Mouse (Mus musculus) CH12.LX (cell line): ENCODE data around the gene Pigf.

Source experiments
- CHD1 ChIP-seq: IDR thresholded peaks from 2 replicates; pipeline ENCODE4 v1.6.1; 2012; ENCODE audit warnings: low read depth, low read length, improper control_type of control experiment, inconsistent platforms
- CTCF ChIP-seq, 2 experiments: IDR thresholded peaks in 1 of 2; conservative IDR thresholded peaks in 1 of 2; 2 replicates each; pipeline ENCODE4 v1.5.1; 2011 to 2012; ENCODE audit warnings: low read depth in 2 of 2, low read length in 2 of 2, improper control_type of control experiment in 1 of 2, inconsistent platforms in 1 of 2, mild to moderate bottlenecking in 1 of 2, moderate library complexity in 1 of 2
- E2F4 ChIP-seq: IDR thresholded peaks from 2 replicates; pipeline ENCODE4 v1.6.1; 2011; ENCODE audit warnings: low read depth, low read length, improper control_type of control experiment; ENCODE audit not compliant: insufficient replicate concordance
- EP300 ChIP-seq: IDR thresholded peaks from 2 replicates; pipeline ENCODE4 v1.6.1; 2011; ENCODE audit warnings: low read length, improper control_type of control experiment
- ETS1 ChIP-seq: conservative IDR thresholded peaks from 2 replicates; pipeline ENCODE4 v1.6.1; 2012; ENCODE audit warnings: low read depth, mild to moderate bottlenecking, inconsistent platforms, low read length, improper control_type of control experiment, moderate library complexity
- HCFC1 ChIP-seq: IDR thresholded peaks from 2 replicates; pipeline ENCODE4 v1.6.1; 2012; ENCODE audit warnings: low read depth, mild to moderate bottlenecking, inconsistent platforms, low read length, improper control_type of control experiment
- IRF4 ChIP-seq: IDR thresholded peaks from 2 replicates; pipeline ENCODE4 v1.6.1; 2014; ENCODE audit warnings: low read depth, mild to moderate bottlenecking, inconsistent platforms, low read length, improper control_type of control experiment
- MAFK ChIP-seq: IDR thresholded peaks from 2 replicates; pipeline ENCODE4 v1.6.1; 2011; ENCODE audit warnings: low read length, improper control_type of control experiment; ENCODE audit not compliant: insufficient replicate concordance
- MAX ChIP-seq: IDR thresholded peaks from 2 replicates; pipeline ENCODE4 v1.6.1; 2011; ENCODE audit warnings: low read length, improper control_type of control experiment
- MXI1 ChIP-seq: IDR thresholded peaks from 2 replicates; pipeline ENCODE4 v1.6.1; 2011; ENCODE audit warnings: mild to moderate bottlenecking, low read depth, low read length, improper control_type of control experiment
- NELFE ChIP-seq: IDR thresholded peaks from 2 replicates; pipeline ENCODE4 v1.6.1; 2011; ENCODE audit warnings: low read depth, low read length, improper control_type of control experiment
- POLR2A ChIP-seq: IDR thresholded peaks from 2 replicates; pipeline ENCODE4 v1.6.1; 2011; ENCODE audit warnings: low read depth, mild to moderate bottlenecking, improper control_type of control experiment, low read length
- RAD21 ChIP-seq: IDR thresholded peaks from 2 replicates; pipeline ENCODE4 v1.6.1; 2011; ENCODE audit warnings: low read depth, mild to moderate bottlenecking, low read length, improper control_type of control experiment, moderate library complexity
- SIN3A ChIP-seq: IDR thresholded peaks from 2 replicates; pipeline ENCODE4 v1.6.1; 2012; ENCODE audit warnings: low read length, improper control_type of control experiment, inconsistent platforms

GRCm38 (mm10) chr17:86964502-86964901 lies 60.7 kb downstream of the Pigf start:
- TF ChIP-seq EP300 (no peak), NELFE (no peak), HCFC1 (no peak; the same call in 1 of the 2 replicates), POLR2A (peak; percentile 57), ETS1 (no peak), CHD1 (no peak), MAFK (no peak), E2F4 (no peak), SIN3A (no peak; the same call in 1 of the 2 replicates), MXI1 (no peak; the same call in 1 of the 2 replicates), CTCF (conservative IDR thresholded peaks at IDR 0.05 in 1 of 2, IDR thresholded peaks at IDR 0.05 in 1 of 2; ENCODE audit: low read depth in 2 of 2, low read length in 2 of 2) (no peak), IRF4 (no peak), MAX (no peak), RAD21 (no peak)
